Comparison of ENCODE assay signal across 8 mouse cellular contexts in genomic region chr2:119299981-119300818, GRCm38 (mm10). TPM values are rescaled to one million over a fixed set of nuclear protein-coding genes. Genes with fewer than 3 reads are reported as not detected.
DNase-seq lines count a peak whose midpoint lies in the region; ATAC-seq and TF ChIP-seq lines count a peak whose summit lies in the region.

No protein-coding gene starts in this region.

- H3K27ac ChIP-seq in CH12.LX (ENCODE audit: insufficient read depth, low read depth): no peak overlapping the region
- peak overlapping the region; percentile 91 for H3K27ac ChIP-seq in lung, embryonic 16.5 days (ENCODE audit: low read length)

- peak; percentile 97 for DNase-seq in CH12.LX (ENCODE audit: extremely low read depth)
- DNase-seq in adrenal gland, adult 8-10 months: peak; percentile 76
- DNase-seq in embryo, embryonic 9.5 days (ENCODE audit: extremely low spot score): peak; percentile 83
- DNase-seq in heart, adult 8-10 months (ENCODE audit: low spot score): peak; percentile 90
- DNase-seq in kidney, adult 8-10 months: peak; percentile 86
- peak; percentile 77 for DNase-seq in ovary, postnatal 36 days (ENCODE audit: low spot score)
- DNase-seq in urinary bladder, postnatal 4 days (ENCODE audit: low spot score in 2 of 2): peak; percentile 69 to 86

- H3K9me3 ChIP-seq in CH12.LX (replicated peaks; ENCODE audit: low read length): no peaks in the 10 kb centered on the region
- H3K9me3 ChIP-seq in lung, embryonic 16.5 days (ENCODE audit: control insufficient read depth, low read length): no peaks in the 10 kb centered on the region

- H3K4me3 ChIP-seq in CH12.LX (replicated peaks in 1 of 3; ENCODE audit: low read depth in 2 of 3, low read length in 2 of 3, poor library complexity in 1 of 3): no peak overlapping the region
- H3K4me3 ChIP-seq in lung, embryonic 16.5 days (ENCODE audit: low read length): peak overlapping the region; percentile 25; the same call in 1 of the 2 replicates

- WGBS in lung, embryonic 16.5 days: 6% methylated on average over 15 of the region's 15 CpGs

- no peaks in the 10 kb centered on the region for H3K79me2 ChIP-seq in CH12.LX (replicated peaks; ENCODE audit: control insufficient read depth, extremely low read depth, insufficient read depth, poor library complexity, severe bottlenecking)

- peaks cover 11 to 48% of the 10 kb centered on the region in 2 experiments for H3K4me1 ChIP-seq in CH12.LX (ENCODE audit: control insufficient read depth in 1 of 2, insufficient read depth in 2 of 2)
- peaks cover 16% of the 10 kb centered on the region for H3K4me1 ChIP-seq in lung, embryonic 16.5 days (replicated peaks; ENCODE audit: control insufficient read depth, insufficient read depth, low read length)

- peak; percentile 46 to 89; a peak in 3 of 4 replicates for TF ChIP-seq CTCF in CH12.LX (conservative IDR thresholded peaks at IDR 0.05 in 1 of 2, IDR thresholded peaks at IDR 0.05 in 1 of 2; ENCODE audit: low read depth in 2 of 2, low read length in 2 of 2)

- dilution Hi-C loops in CH12.LX (cut with MboI; ENCODE audit: extremely low pct_ligation_motif_present, extremely low pct_unique_long_range_greater_than_20kb, low sequenced_read_pairs): no loop called here

- peak; percentile 83 for ATAC-seq in lung, embryonic 16.5 days (ENCODE audit: low read depth)

- TF ChIP-seq EP300 in CH12.LX (IDR thresholded peaks at IDR 0.05; ENCODE audit: low read length): peak; percentile 44; the same call in 1 of the 2 replicates

- H3K4me2 ChIP-seq in CH12.LX (ENCODE audit: insufficient read depth, low read depth, poor library complexity, severe bottlenecking): peak overlapping the region; percentile 27; the same call in 1 of the 2 replicates
- H3K4me2 ChIP-seq in lung, embryonic 16.5 days (ENCODE audit: low read depth, low read length): peak overlapping the region; percentile 54

- H3K9ac ChIP-seq in CH12.LX (ENCODE audit: insufficient read depth, low read depth): no peak overlapping the region
- peak overlapping the region; percentile 65 for H3K9ac ChIP-seq in lung, embryonic 16.5 days (ENCODE audit: low read length)

- in situ Hi-C loops in CH12.LX (cut with MboI; ENCODE audit: low pct_ligation_motif_present, low pct_unique_long_range_greater_than_20kb, low sequenced_read_pairs): loop anchor here (5.0 kb wide), 1 partner anchor 117 kb away; no protein-coding TSS in a partner anchor

- no peaks in the 10 kb centered on the region for H3K27me3 ChIP-seq in CH12.LX (replicated peaks)
- no peaks in the 10 kb centered on the region for H3K27me3 ChIP-seq in lung, embryonic 16.5 days (ENCODE audit: control insufficient read depth, insufficient read depth, low read depth, low read length)

- peak; percentile 79 for TF ChIP-seq RAD21 in CH12.LX (IDR thresholded peaks at IDR 0.05; ENCODE audit: low read depth, low read length)

- H3K36me3 ChIP-seq in CH12.LX (replicated peaks in 1 of 2; ENCODE audit: control insufficient read depth in 1 of 2, insufficient read depth in 1 of 2, low read length in 1 of 2): peaks cover 30 to 46% of the 10 kb centered on the region in 2 experiments
- peaks cover 18% of the 10 kb centered on the region for H3K36me3 ChIP-seq in lung, embryonic 16.5 days (ENCODE audit: control insufficient read depth, insufficient read depth, low read length)

- TF ChIP-seq POLR2A in CH12.LX (IDR thresholded peaks at IDR 0.05; ENCODE audit: low read depth, low read length): no peak

TF ChIP-seq in CH12.LX, 34 proteins besides CTCF, POLR2A, EP300 and RAD21:
- TF ChIP-seq USF2 (conservative IDR thresholded peaks at IDR 0.05; ENCODE audit: low read depth, low read length) (no peak), MAX (IDR thresholded peaks at IDR 0.05; ENCODE audit: low read length) (peak; percentile 49; the same call in 1 of the 2 replicates), SIN3A (IDR thresholded peaks at IDR 0.05; ENCODE audit: low read length) (peak; percentile 68; the same call in 1 of the 2 replicates), IRF4 (IDR thresholded peaks at IDR 0.05; ENCODE audit: low read depth, low read length) (peak; percentile 53; the same call in 1 of the 2 replicates), ELF1 (IDR thresholded peaks at IDR 0.05; ENCODE audit: low read depth, low read length) (peak; percentile 73), MAZ (IDR thresholded peaks at IDR 0.05; ENCODE audit: low read depth, low read length) (peak; percentile 44; the same call in 1 of the 2 replicates), SMC3 (IDR thresholded peaks at IDR 0.05; ENCODE audit: low read depth, low read length) (peak; percentile 70), ZNF384 (IDR thresholded peaks at IDR 0.05; ENCODE audit: low read depth, low read length) (no peak), MEF2A (IDR thresholded peaks at IDR 0.05; ENCODE audit: borderline replicate concordance, low read depth, low read length) (peak; percentile 47; the same call in 1 of the 2 replicates), HCFC1 (IDR thresholded peaks at IDR 0.05; ENCODE audit: low read depth, low read length) (peak; percentile 24; the same call in 1 of the 2 replicates), MXI1 (IDR thresholded peaks at IDR 0.05; ENCODE audit: low read depth, low read length) (0 out of 2 replicates have a peak, but pooled peaks have one; percentile 35), ZMIZ1 (IDR thresholded peaks at IDR 0.05; ENCODE audit: low read depth, low read length) (no peak), ETS1 (conservative IDR thresholded peaks at IDR 0.05; ENCODE audit: low read depth, low read length) (no peak), BHLHE40 (IDR thresholded peaks at IDR 0.05; ENCODE audit: low read depth, low read length) (peak; percentile 32; the same call in 1 of the 2 replicates), TCF12 (IDR thresholded peaks at IDR 0.05; ENCODE audit: low read depth, low read length) (peak; percentile 97), MYC (IDR thresholded peaks at IDR 0.05; ENCODE audit: low read depth, low read length) (peak; percentile 47; the same call in 1 of the 2 replicates)

RNA-seq across cellular contexts. Expression of gene Vps18, which starts 11.7 kb away (rescaled TPM):
- total RNA-seq in CH12.LX (2012; rRNA removed) (14.8 and 15.4 TPM in 2 replicates), CH12.LX (2014; rRNA removed) (7.4 and 8.7 TPM in 2 replicates)
- polyA plus RNA-seq in CH12.LX (2012; ENCODE audit: insufficient read length, low read depth): 15.8 and 17.9 TPM in 2 replicates
- total RNA-seq in adrenal gland, adult 8-10 months (2022): 10 to 100 TPM; 27.2 to 29.5 (median 27.7) TPM
- total RNA-seq in heart, adult 8-10 months (2022): 10 to 100 TPM; 12.5 to 14.0 (median 13.6) TPM
- 18.8 and 19.5 TPM in 2 replicates for polyA plus RNA-seq in lung, embryonic 16.5 days (2015; fragmentation: Nextera tagmentation; extraction: Ambion mirVana)

RNA-seq across cellular contexts. Expression of gene Dll4, which starts 25.4 kb away (rescaled TPM):
- total RNA-seq in CH12.LX (2012; rRNA removed): 0.13 TPM in 1 of 2 replicates, not detected in the other
- 0.12 TPM in 1 of 2 replicates, not detected in the other for total RNA-seq in CH12.LX (2014; rRNA removed)
- not detected in 2 replicates for polyA plus RNA-seq in CH12.LX (2012; ENCODE audit: insufficient read length, low read depth)
- 10 to 100 TPM; 11.5 to 18.6 (median 16.2) TPM for total RNA-seq in adrenal gland, adult 8-10 months (2022)
- 10 to 100 TPM; 12.1 to 18.7 (median 18.6) TPM for total RNA-seq in heart, adult 8-10 months (2022)
- 14.6 and 17.8 TPM in 2 replicates for polyA plus RNA-seq in lung, embryonic 16.5 days (2015; fragmentation: Nextera tagmentation; extraction: Ambion mirVana)

RNA-seq across cellular contexts. Expression of gene Rhov, which starts 29.1 kb away (rescaled TPM):
- 0.08 and 0.17 TPM in 2 replicates for total RNA-seq in CH12.LX (2012; rRNA removed)
- total RNA-seq in CH12.LX (2014; rRNA removed): not detected in 2 replicates
- not detected in 2 replicates for polyA plus RNA-seq in CH12.LX (2012; ENCODE audit: insufficient read length, low read depth)
- 1 to 10 TPM in 3 of 4 experiments, under 1 TPM in 1; 0.61 to 2.9 (median 2.1) TPM for total RNA-seq in adrenal gland, adult 8-10 months (2022)
- total RNA-seq in heart, adult 8-10 months (2022): not detected
- polyA plus RNA-seq in lung, embryonic 16.5 days (2015; fragmentation: Nextera tagmentation; extraction: Ambion mirVana): 1.3 and 2.2 TPM in 2 replicates

RNA-seq across cellular contexts. Expression of gene Chac1, which starts 50.8 kb away (rescaled TPM):
- 47.5 and 95.6 TPM in 2 replicates for total RNA-seq in CH12.LX (2012; rRNA removed)
- total RNA-seq in CH12.LX (2014; rRNA removed): 47.2 and 49.2 TPM in 2 replicates
- 33.3 and 33.4 TPM in 2 replicates for polyA plus RNA-seq in CH12.LX (2012; ENCODE audit: insufficient read length, low read depth)
- total RNA-seq in adrenal gland, adult 8-10 months (2022): 1 to 10 TPM; 3.9 to 7.2 (median 4.9) TPM
- 10 to 100 TPM in 1 of 4 experiments, 1 to 10 TPM in 3; 2.8 to 15.4 (median 5.2) TPM for total RNA-seq in heart, adult 8-10 months (2022)
- polyA plus RNA-seq in lung, embryonic 16.5 days (2015; fragmentation: Nextera tagmentation; extraction: Ambion mirVana): 1.1 and 1.7 TPM in 2 replicates

Comparison
In these comparisons a context has a peak if more than half of its experiments do, and no peak if none do; other contexts are left out.
1. RNA of gene Dll4, which starts 25.4 kb away (total RNA-seq): 12.1 to 18.7 TPM in heart, adult 8-10 months and 11.5 to 18.6 TPM in adrenal gland, adult 8-10 months; 0.12 to 0.13 TPM in CH12.LX; every median in the first group is over 10 times any median in the second.
2. Peak in every context shown above with its lines, with median percentiles within 50 percentile points of each other: DNase-seq.